Mouse (Mus musculus) lung, embryonic 14.5 days (tissue): ENCODE measurements at regions not wholly inside any gene's neighbourhood (a gene's known extent, or its start where the extent isn't known, plus 50 kb on each side); places are given as distances from the start of the nearest gene placed in this dataset.

Source experiments
- ATAC-seq: fragments of 200-750 bp; cut with Nextera tagmentation; 2 replicates; pipeline ENCODE4 v1.8.0; 2017; ENCODE audit warnings: mild to moderate bottlenecking, moderate TSS enrichment, moderate library complexity; ENCODE audit not compliant: insufficient read depth
- DNase-seq: peaks from one replicate; pipeline ENCODE4 v3.0.0-alpha.2; 2015
- H3K27ac ChIP-seq: fragments of 300-500 bp; sonication (generic); 2 replicates; pipeline ENCODE4 v1.5.1; 2014; ENCODE audit warnings: low read depth, mild to moderate bottlenecking, moderate library complexity
- H3K27me3 ChIP-seq: fragments of 300-500 bp; sonication (generic); 2 replicates; pipeline ENCODE4 v1.6.1; 2014; ENCODE audit warnings: low read length, control low read depth; ENCODE audit not compliant: insufficient read depth
- H3K36me3 ChIP-seq: fragments of 300-500 bp; sonication (generic); 2 replicates; pipeline ENCODE4 v1.6.1; 2014; ENCODE audit warnings: control low read depth; ENCODE audit not compliant: insufficient read depth
- H3K4me1 ChIP-seq: fragments of 300-500 bp; sonication (generic); 2 replicates; pipeline ENCODE4 v1.6.1; 2014; ENCODE audit warnings: antibody characterized with exemption, control low read depth; ENCODE audit not compliant: insufficient read depth
- H3K4me2 ChIP-seq: fragments of 300-500 bp; sonication (generic); 2 replicates; pipeline ENCODE4 v1.6.1; 2014; ENCODE audit warnings: mild to moderate bottlenecking
- H3K4me3 ChIP-seq: fragments of 300-500 bp; sonication (generic); 2 replicates; pipeline ENCODE4 v1.5.1; 2014; ENCODE audit warnings: low read depth, low read length
- H3K9ac ChIP-seq: fragments of 300-500 bp; sonication (generic); 2 replicates; pipeline ENCODE4 v1.6.1; 2014
- H3K9me3 ChIP-seq: fragments of 300-500 bp; sonication (generic); 2 replicates; pipeline ENCODE4 v1.6.1; 2016; ENCODE audit warnings: low read depth, low read length, control low read depth
- CTCF ChIP-seq: IDR thresholded peaks from 2 replicates; pipeline ENCODE4 v1.5.1; 2016; ENCODE audit warnings: antibody characterized with exemption, low read depth
- WGBS: fragments of 180-500 bp; shearing (Covaris S2); extraction: QIAGEN DNeasy Blood & Tissue Kit; methylation state at CpG from one replicate; pipeline ENCODE4 v1.1.7; 2014; 5-methylcytosine and 5-hydroxymethylcytosine counted together

DNA sequence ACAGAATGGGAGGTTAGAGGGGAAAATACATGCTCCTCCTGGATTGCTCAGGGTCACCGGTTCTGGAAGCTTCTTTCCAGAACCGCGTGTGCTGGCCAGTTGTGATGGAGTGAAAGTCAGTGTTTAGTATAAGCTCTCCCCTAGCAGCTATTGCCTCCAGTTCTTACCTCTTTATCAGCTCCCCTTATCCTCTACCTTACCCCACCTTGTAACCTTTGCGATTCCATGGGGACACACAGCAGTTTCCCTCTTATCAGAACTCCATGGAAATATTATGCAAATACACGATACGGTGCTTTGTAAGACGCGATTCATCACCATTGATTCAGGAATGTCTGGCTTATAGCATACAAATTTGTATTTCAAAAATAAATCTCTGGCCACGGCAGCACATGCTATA lies 232.9 kb upstream of the Dusp10 start:
- DNase-seq (no peak), ATAC-seq (no peak)
- Histone ChIP-seq H3K4me1 (no peaks in the 10 kb centered on the region), H3K27me3 (no peaks in the 10 kb centered on the region), H3K36me3 (no peaks in the 10 kb centered on the region), H3K9ac (no peak overlapping the region), H3K4me2 (no peak overlapping the region), H3K9me3 (no peaks in the 10 kb centered on the region), H3K27ac (no peak overlapping the region), H3K4me3 (no peak overlapping the region)
- TF ChIP-seq CTCF, result no peak
- WGBS, result 93% methylated on average over 9 of the region's 9 CpGs

DNA sequence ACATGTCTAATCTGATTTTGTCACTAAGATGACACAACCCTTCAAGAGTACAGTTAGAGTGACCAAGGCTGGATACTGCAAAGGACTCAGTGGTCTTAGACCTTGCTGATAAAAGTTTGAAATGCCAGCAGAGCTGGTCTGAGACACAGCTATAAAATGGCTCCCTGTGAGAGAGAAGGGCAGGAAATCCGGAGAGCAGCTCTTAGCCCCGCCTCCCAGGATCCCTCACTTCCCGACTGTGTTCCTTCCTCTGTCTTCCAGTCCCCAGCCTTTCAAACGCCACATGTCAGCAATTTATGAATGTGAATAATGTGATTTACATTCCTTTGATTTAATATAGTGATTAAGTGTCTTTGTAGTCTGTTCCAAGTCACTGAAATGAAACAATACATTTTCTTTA lies 232.3 kb upstream of the Dusp10 start:
- ATAC-seq, result no peak

DNA sequence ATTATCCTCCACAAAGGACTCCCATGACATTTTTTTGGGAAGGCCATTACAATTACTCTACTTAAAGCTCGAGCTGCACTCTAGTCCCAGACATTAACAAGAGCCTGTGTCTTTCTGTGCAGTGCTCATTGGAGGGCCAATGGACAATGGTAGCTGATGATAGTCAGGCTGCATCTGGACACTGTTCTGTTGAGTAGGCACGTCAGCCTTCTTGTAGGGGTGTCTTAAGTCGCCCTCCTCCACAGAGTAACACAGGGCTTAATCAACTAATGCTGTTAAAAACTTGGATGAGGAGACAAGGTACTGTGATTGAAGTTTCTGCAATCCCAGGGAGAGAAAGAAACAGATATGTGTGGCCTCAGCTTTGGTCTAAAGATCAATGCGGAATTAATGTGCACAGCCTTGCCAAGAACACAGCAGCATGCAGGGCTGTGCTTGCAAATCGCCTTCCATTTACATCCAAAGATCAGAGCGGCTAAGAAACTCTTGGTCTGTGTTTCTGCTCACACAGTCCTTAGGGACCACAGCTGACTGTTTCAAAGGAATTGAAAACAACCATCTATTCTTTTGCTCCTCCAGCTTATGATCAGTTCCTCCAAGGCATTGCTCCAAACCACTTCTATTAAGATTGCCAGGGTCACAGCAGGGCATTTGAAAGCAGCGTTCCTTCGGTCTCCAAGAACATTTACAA lies 229.5 kb upstream of the Dusp10 start:
- Histone ChIP-seq H3K27me3 (no peaks in the 10 kb centered on the region), H3K4me1 (no peaks in the 10 kb centered on the region), H3K4me2 (no peak overlapping the region), H3K36me3 (no peaks in the 10 kb centered on the region), H3K9me3 (no peaks in the 10 kb centered on the region), H3K4me3 (no peak overlapping the region), H3K9ac (no peak overlapping the region), H3K27ac (no peak overlapping the region)
- DNase-seq (no peak), ATAC-seq (no peak)
- no peak for TF ChIP-seq CTCF
- WGBS, result 70% methylated on average over 8 of the region's 8 CpGs

More for the DNA sequence above, 232.3 kb upstream of the Dusp10 start:
- no peak overlapping the region for H3K27ac ChIP-seq
- peak; percentile 20 for DNase-seq
- no peaks in the 10 kb centered on the region for H3K4me1 ChIP-seq
- no peaks in the 10 kb centered on the region for H3K9me3 ChIP-seq
- no peaks in the 10 kb centered on the region for H3K36me3 ChIP-seq
- TF ChIP-seq CTCF, result no peak
- no peak overlapping the region for H3K4me2 ChIP-seq
- WGBS, result 37% methylated on average over 4 of the region's 4 CpGs
- H3K27me3 ChIP-seq, result no peaks in the 10 kb centered on the region
- no peak overlapping the region for H3K9ac ChIP-seq
- H3K4me3 ChIP-seq, result no peak overlapping the region

DNA sequence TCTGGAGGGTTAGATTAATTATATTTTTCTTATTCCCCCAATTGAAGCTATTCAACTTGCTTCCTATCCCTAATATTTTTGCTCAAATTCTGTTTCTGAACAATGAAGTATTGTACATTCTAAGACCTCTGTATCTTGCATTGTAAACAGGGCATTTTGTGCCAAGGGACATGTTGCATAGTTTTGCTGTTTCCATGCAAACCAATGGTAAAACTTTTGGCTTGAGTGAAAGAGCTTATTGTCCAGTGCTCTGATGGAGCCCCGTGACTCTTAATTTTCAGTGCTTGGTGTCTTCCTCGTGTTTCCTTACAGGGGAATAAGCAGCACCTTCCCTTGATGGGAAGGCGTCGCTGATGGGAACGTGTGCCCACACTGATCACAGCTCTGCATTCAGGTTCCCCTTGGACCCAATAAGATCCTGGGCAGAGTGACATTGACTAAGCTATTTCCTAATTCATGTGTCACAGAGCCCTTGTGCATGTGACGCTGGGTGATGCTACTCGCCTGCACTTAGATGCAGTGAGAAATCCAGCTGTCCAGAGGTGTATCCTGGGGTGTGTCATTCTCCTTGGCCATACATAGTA lies 220.8 kb upstream of the Dusp10 start:
- H3K4me2 ChIP-seq, result no peak overlapping the region
- ATAC-seq (no peak), DNase-seq (no peak)
- no peak for TF ChIP-seq CTCF
- H3K4me3 ChIP-seq, result no peak overlapping the region
- 86% methylated on average over 7 of the region's 7 CpGs for WGBS
- no peaks in the 10 kb centered on the region for H3K36me3 ChIP-seq
- no peaks in the 10 kb centered on the region for H3K4me1 ChIP-seq
- H3K9me3 ChIP-seq, result no peaks in the 10 kb centered on the region
- H3K27me3 ChIP-seq, result no peaks in the 10 kb centered on the region
- no peak overlapping the region for H3K9ac ChIP-seq
- H3K27ac ChIP-seq, result no peak overlapping the region

DNA sequence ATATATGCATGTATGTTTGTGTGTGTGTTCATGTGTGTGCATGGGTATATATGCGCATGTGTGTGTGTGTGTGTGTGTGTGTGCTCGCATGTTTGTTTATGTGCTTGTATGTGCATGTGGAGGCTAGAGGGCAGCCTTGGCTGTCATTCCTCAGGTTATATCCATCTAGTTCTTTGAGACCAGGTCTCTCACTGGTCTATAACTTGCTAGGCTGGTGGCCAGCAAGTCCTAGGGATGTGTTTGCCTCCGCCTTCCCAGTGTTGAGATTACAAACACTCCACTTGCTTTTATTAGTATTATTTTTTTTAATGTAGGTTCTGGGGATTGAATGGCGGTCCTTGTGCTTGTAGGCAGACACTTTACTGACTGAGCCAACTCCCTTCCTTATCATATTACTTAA lies 219.8 kb upstream of the Dusp10 start:
- H3K27ac ChIP-seq, result no peak overlapping the region
- no peak overlapping the region for H3K4me2 ChIP-seq
- no peak overlapping the region for H3K4me3 ChIP-seq
- no peaks in the 10 kb centered on the region for H3K9me3 ChIP-seq
- no peaks in the 10 kb centered on the region for H3K4me1 ChIP-seq
- ATAC-seq (no peak), DNase-seq (no peak)
- no peak overlapping the region for H3K9ac ChIP-seq
- H3K36me3 ChIP-seq, result no peaks in the 10 kb centered on the region
- TF ChIP-seq CTCF, result no peak
- WGBS, result 61% methylated on average over 4 of the region's 4 CpGs
- no peaks in the 10 kb centered on the region for H3K27me3 ChIP-seq

DNA sequence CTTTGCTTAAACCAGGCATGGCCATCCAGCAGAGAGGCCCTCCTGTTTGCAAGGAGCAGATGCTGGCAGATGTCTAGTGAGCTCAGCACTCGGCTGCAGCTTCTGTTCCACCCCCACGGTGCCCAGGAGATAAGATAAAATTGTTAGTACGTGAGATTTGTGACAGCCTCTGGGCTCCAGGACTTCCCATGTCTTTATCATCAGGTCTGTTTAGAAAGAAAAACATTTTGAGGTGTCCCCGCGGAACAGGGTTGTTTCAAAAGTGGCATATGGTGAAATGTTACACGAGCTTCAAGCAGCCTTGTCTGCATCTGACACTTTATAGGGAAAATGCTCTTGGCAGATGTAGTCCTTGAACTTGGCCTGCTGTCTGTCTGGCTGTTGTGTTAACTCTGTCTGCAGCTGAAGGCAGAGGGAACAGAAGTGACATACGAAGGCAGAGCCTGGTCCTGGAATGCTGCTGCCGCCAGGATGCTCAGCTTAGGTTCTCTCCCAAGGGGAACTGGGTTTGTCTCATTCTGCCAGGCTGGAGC lies 219.1 kb upstream of the Dusp10 start:
- DNase-seq (peak; percentile 35), ATAC-seq (peak; percentile 65; the same call in 1 of the 2 replicates)
- H3K9me3 ChIP-seq, result no peaks in the 10 kb centered on the region
- TF ChIP-seq CTCF, result no peak
- H3K36me3 ChIP-seq, result no peaks in the 10 kb centered on the region
- H3K27ac ChIP-seq, result no peak overlapping the region
- H3K9ac ChIP-seq, result no peak overlapping the region
- no peaks in the 10 kb centered on the region for H3K27me3 ChIP-seq
- 8% methylated on average over 8 of the region's 8 CpGs for WGBS
- H3K4me2 ChIP-seq, result no peak overlapping the region
- H3K4me1 ChIP-seq, result no peaks in the 10 kb centered on the region
- H3K4me3 ChIP-seq, result no peak overlapping the region

DNA sequence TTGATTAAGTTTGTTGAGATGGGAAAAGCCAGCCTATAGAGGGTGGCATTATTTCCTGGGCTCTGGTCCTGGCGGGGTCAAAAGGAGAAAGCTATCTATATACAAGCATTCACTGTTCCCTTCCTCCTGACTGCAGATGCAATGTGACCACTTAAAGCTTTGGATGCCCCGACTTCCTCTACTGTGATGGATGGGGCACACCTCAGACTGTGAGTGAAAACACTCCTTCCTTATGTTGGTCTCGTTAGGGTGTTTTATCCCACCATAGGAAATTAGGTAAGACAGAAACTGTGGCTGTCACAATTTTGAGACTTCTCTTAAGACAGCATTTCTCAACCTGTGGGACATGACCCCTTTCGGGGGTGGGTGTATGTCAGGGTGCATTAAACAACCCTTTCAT lies 210.8 kb upstream of the Dusp10 start:
- no peak for TF ChIP-seq CTCF
- Histone ChIP-seq H3K9me3 (no peaks in the 10 kb centered on the region), H3K27me3 (no peaks in the 10 kb centered on the region), H3K4me3 (no peak overlapping the region), H3K36me3 (no peaks in the 10 kb centered on the region), H3K9ac (no peak overlapping the region), H3K27ac (no peak overlapping the region), H3K4me1 (no peaks in the 10 kb centered on the region), H3K4me2 (no peak overlapping the region)
- DNase-seq (no peak), ATAC-seq (no peak)
- 73% methylated on average over 4 of the region's 4 CpGs for WGBS
